Mouse (Mus musculus): Measurements from ENCODE around the gene Gm26620. TPM values are rescaled to one million over a fixed set of nuclear protein-coding genes. Genes with fewer than 3 reads are reported as not detected.

Gm26620 gene
- 0.53 and 0.65 TPM in 2 replicates for polyA plus RNA-seq (2021; fragmentation: Nextera tagmentation)
- long read RNA-seq, experiment 1, partial matches to known transcripts, result 0 of 1 reads
- long read RNA-seq, experiment 1, other reads (novel, unspliced or antisense), result 0 of 1 reads
- long read RNA-seq, experiment 2, result 0 reads

DNA sequence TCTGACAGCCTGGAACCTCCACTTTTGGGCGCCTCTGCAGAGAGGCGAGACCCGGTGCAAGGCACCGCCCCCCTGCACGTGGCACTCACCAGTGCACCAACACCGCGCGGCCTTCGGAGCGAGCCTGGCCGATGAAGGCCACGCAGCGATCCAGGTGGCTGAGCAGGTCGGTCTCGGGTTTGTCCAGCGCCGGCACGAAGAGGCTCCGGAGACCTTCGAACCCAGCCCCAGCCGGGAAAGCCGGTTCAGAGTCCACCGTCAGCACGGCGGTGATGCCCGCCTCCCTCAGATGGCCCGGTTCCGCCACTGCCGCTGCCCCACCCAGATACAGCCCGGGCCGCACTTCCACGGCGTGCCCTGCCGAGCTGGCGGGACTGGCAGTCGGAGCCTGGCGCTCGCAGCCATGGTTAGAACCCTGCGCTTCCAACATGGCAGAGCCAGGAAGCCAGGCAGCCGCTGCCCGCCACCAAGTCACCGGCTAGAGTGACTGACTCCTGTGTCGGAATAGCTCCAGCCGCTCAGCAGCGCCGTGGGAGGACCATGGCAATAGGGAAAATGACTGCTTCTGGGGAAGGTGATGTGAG is at the start of gene Gm26620, which contains the start of gene Dusp12:
TSS of gene Gm26620 (plus strand) at position 88 of the 584 bp plus-strand sequence.
TSS of gene Dusp12 (minus strand) at position 563 of the 584 bp plus-strand sequence.

DNA sequence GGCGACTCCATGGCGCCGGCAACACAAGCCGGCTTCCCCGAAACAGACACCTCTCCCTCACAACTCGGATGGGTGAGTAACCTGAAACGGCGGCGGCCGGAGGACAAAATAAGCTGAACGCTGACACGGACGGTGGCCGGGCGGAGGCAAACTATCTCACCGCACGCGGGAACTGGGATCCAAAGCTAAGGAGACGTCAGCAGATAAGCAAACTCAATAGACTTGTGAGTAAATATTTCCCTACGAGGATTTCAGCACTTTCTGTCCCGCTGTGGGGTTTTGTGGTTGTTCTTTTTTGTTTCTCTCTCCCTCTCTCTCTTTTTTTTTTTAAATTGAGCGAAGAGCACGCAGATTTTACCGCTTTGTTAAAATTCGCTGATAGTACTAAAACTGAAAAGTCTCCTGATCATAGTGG is 17.2 kb upstream of the Gm26620 start, which contains the start of gene Atf6:
TSS of gene Atf6 (minus strand) at position 81 of the 415 bp plus-strand sequence.

DNA sequence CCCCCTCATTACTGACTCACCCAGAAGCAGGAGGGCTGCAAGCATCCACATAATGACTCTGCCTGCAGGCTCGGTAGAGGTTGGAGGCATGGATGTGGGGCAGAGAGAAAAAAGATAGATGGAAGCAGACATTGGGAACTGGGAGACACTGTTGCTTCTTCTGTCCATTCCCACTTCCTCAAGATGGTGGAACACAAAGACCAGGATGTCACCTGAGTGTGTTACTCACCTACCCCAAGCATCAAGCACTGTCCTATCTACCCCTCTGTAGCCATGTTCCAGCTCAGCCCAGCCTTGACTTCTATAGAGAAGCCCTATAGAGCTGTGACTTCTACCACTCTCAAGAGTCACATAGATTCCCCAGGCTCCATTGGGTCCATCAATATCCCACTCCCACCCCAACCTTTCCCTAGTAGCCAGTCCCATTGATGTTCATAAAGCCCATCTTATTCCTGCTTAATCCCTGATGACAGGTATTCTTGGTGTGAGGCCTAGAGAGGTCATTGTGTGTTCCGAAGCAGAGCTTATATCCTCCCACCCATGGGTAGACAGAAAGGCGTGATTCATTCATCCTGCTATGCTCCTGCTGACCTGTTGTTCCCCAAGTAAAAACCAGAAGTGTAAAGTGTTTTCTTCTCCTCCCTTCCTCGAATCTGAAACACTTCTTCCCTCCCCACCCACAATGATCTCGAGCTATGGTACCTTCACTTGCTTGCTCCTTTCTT is 28.2 kb downstream of the Gm26620 start, which contains the start of gene Fcrlb:
TSS of gene Fcrlb (minus strand) at position 51 of the 725 bp plus-strand sequence.

DNA sequence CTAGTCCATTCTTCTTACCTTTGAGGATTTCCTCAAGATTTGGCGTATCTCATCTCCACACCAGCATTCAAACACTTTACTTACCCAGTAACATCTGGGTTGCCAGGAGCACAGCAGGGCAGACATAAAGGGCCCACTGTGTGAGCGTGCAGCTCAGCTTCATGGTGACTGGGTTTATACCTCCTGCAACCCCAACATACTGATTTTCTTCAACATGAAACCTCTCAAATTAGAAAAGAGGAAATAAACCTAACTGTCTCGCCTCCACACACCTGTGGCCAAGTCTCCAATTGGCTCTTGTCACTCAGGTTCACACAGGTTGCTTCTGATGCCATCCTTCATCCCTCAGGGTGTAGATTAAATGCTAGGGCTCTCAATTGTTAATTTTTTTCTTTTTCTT is 42.5 kb downstream of the Gm26620 start, which contains the start of gene Fcrla:
TSS of gene Fcrla (minus strand) at position 206 of the 400 bp plus-strand sequence.

Other genes with a start within 250 kb of the Gm26620 start
- 17.1 and 21.0 TPM in 2 replicates for gene Olfml2b, start 240.5 kb upstream of the Gm26620 start, polyA plus RNA-seq (2021; fragmentation: Nextera tagmentation)
- gene Atf6, start 17.3 kb upstream of the Gm26620 start, polyA plus RNA-seq (2021; fragmentation: Nextera tagmentation), result 7.2 and 8.8 TPM in 2 replicates
- gene Dusp12, start 475 bp downstream of the Gm26620 start, polyA plus RNA-seq (2021; fragmentation: Nextera tagmentation), result 23.3 and 24.8 TPM in 2 replicates
- 0.48 and 0.70 TPM in 2 replicates for gene Fcrlb, start 27.9 kb downstream of the Gm26620 start, polyA plus RNA-seq (2021; fragmentation: Nextera tagmentation)
- gene Fcrla, start 42.5 kb downstream of the Gm26620 start, polyA plus RNA-seq (2021; fragmentation: Nextera tagmentation), result not detected in 2 replicates
- 6.2 TPM in 2 replicates for gene Fcgr2b, start 91.5 kb downstream of the Gm26620 start, polyA plus RNA-seq (2021; fragmentation: Nextera tagmentation)
- gene Fcgr4, start 133.9 kb downstream of the Gm26620 start, polyA plus RNA-seq (2021; fragmentation: Nextera tagmentation), result 0.23 and 0.25 TPM in 2 replicates
- 25.2 and 26.9 TPM in 2 replicates for gene Fcgr3, start 179.9 kb downstream of the Gm26620 start, polyA plus RNA-seq (2021; fragmentation: Nextera tagmentation)
- gene Cfap126, start 228.9 kb downstream of the Gm26620 start, polyA plus RNA-seq (2021; fragmentation: Nextera tagmentation), result 4.3 and 7.5 TPM in 2 replicates